Mouse (Mus musculus): Measurements from ENCODE around the gene Syf2.

The Syf2 gene

DNA sequence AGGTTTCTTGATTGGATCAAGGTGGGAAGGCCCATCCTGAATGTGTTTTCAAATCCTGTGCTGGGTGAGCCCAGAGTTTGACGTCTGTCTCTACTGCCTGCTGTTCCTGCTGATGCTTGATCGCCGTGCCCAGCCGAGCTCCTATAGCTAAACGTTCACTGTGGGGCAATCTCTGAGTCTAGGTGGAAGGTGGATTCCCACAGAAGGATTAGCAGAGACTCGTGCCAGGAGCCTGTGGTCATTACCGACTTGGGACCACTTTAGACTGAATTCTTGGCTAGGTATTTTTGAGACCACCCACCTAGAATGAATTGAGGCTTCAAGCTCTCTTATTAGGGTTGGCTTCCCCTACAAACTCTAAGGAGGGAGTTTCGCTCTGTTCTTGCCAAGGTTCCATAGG is 48.2 kb downstream of the Syf2 start:
- no peak for DNase-seq

DNA sequence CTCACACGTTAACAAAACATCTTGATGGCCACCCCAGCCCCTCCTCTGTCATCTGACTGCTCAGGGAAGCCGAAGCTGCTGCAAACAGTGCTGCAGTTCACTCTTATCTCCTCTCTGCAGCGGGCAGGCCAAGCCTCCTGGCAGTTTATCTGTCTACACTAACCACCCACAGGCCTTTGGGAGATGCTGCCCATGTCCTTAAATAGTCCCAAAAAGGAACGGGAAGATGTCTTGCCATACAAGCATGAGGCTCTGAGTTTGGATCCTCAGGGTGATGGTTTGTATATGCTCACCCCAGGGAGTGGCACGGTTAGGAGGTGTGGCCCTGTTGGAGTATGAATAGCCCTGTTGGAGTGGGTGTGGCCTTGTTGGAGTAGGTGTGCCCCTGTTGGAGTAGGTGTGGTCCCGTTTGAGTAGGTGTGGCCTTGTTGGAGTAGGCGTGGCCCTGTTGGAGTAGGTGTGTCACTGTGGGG is 51.3 kb downstream of the Syf2 start:
- DNase-seq = no peak

GRCm38 (mm10) chr4:134983136-134983535 is 52.4 kb downstream of the Syf2 start:
- no peak for DNase-seq

- peak; percentile 42 for DNase-seq
Observed at GRCm38 (mm10) chr4:134984555-134984954, 53.9 kb downstream of the Syf2 start.

DNA sequence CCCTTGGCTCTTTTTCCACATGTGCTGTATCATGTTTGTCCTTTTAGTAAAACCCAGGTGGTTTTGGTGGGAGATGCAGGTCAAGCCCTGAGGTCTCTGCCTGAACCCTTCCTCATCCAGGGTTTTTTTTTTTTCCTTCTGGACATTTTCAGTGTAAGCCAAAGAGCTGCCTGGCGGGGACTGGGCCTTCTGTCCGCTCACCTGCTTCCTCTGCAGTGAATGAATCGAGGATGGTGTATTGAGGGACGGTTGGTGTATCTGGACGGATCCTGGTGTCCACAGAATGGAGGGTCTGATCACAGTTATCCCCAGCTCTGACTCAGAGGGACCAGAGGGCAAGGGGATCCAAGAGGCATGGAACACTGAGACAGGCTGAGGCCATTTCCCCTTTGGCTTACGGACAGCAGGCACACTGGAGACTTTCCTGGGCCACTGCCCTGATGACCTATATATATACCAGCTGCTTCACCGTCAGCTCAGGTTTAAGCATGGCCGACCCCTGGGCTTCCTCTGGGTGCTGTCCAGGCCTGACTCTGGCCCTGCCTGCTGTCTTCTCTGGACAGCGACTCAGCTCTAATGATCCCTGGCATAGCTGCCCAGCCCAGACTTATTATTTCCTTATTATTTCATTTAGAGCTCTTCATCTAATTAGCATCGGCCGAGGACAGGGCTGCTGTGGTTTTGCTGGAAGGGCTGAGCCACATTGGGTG is 55.1 kb downstream of the Syf2 start:
- no peak for DNase-seq

GRCm38 (mm10) chr4:134986336-134986635 is 55.6 kb downstream of the Syf2 start:
- DNase-seq = no peak

- DNase-seq = no peak
Observed at GRCm38 (mm10) chr4:134986963-134987362, 56.3 kb downstream of the Syf2 start.
